Mouse (Mus musculus) macrophage (primary cell): ENCODE measurements around the gene Eef1akmt2. TPM values are rescaled to one million over a fixed set of nuclear protein-coding genes. Genes with fewer than 3 reads are reported as not detected.

Source experiments
- H3K27ac ChIP-seq: fragments of 350-480 bp; formaldehyde crosslinking; 2 replicates; pipeline ENCODE4 v1.9.0; 2021
- H3K36me3 ChIP-seq: fragments of 350-480 bp; formaldehyde crosslinking; 2 replicates; pipeline ENCODE4 v1.9.0; 2021; ENCODE audit errors: inconsistent target
- H3K4me3 ChIP-seq: fragments of 350-480 bp; formaldehyde crosslinking; 2 replicates; pipeline ENCODE4 v1.9.0; 2021; ENCODE audit errors: inconsistent target
- H3K79me2 ChIP-seq: fragments of 350-480 bp; formaldehyde crosslinking; 2 replicates; pipeline ENCODE4 v1.9.0; 2021; ENCODE audit errors: inconsistent target
- WGBS: methylation state at CpG from one replicate; pipeline ENCODE4 v1.1.7; 2026; ENCODE audit warnings: inconsistent platforms; ENCODE audit not compliant: missing documents; 5-methylcytosine and 5-hydroxymethylcytosine counted together
- polyA plus RNA-seq: library from polyadenylated mRNA; stranded (reverse); fragments of 250-400 nt; gene quantifications from 3 replicates; pipeline ENCODE4 v1.2.4, GENCODE M21; 2018; ENCODE audit warnings: inconsistent platforms

Gene Eef1akmt2
- polyA plus RNA-seq, 1 experiment from 2014 or later, result 17.1 TPM

DNA sequence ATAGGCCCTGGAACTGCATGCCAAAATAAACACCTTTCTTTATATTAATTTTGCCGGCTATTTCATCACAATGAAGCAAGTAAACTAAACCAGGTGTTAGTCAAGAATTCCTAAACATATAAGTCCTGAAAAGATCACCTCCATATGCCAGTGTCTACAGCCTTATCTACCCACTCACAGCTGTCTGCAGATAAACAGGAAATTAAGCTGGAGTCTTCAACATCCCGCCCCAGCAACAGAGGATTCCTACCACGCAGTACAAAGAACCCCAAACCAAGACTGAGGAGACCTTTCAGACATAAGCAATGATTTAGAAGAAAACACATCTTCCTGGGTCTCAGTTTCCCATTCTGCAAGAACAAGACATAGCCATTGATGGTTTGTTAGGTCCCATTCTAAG, 35.6 kb upstream of the Eef1akmt2 start:
- H3K36me3 ChIP-seq, result peaks cover 20% of the 10 kb centered on the region
- 57% methylated on average over 3 of the region's 3 CpGs for WGBS
- H3K79me2 ChIP-seq, result no peaks in the 10 kb centered on the region
- H3K4me3 ChIP-seq, result no peak overlapping the region
- H3K27ac ChIP-seq, result no peak overlapping the region

DNA sequence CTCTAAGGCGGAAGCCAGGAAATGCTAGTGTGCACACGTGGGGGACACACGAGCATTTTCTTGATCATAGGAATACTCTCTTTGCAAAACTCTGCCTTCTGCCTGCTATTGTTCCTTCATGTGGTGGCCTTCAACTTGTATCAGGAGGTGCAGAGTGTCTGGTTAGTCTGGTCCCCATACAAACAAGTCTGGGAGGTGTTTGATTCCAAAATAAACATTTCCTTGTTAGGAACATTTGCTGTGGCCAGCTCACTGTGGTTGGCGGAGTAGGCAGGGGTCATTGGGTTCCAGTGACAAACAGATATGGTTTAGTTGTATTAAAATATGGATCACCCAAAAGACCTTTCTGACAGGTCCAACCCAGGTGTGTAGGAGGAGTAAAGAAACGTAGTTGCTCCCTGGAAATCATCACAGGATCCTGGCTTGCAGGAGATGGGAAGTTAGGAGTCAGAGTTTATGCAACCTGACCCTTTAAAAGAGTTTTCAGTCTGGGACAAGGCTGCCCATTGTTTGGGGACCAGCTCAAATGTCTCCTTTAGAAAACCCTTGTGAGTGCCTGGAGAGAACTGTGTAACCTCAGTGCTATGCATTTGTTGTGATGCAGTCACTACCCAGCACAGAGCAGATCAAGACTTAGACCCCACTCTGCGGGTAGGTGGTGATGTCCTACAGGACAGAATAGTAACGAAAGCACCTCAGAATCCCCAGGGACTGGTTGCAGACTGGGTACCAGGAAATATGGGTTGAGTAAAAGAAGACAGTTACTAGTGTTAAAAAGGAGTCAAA, 34.7 kb upstream of the Eef1akmt2 start:
- Histone ChIP-seq H3K4me3 (no peak overlapping the region), H3K27ac (no peak overlapping the region), H3K36me3 (peaks cover 28% of the 10 kb centered on the region), H3K79me2 (no peaks in the 10 kb centered on the region)
- WGBS, result 89% methylated on average over 7 of the region's 7 CpGs

DNA sequence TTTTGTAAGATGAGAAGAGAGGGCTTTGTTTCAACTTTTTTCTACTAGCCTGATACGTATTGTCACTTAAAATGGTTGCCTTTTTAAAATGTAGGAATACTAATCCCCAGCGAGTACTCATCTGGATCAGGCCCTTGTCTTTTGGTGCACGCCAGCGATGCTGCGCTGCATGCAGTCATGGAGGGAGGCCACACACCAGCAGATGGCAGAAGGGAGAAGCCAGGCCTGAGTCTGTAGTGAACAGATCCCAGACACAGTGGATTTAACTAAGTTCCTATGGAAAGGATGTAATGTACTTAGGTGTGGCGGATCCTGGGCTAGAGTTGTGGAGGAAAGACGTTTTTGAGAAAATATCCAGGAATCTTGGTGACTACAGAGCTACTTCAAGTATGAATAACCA, 31.6 kb upstream of the Eef1akmt2 start:
- H3K36me3 ChIP-seq, result peaks cover 60% of the 10 kb centered on the region

DNA sequence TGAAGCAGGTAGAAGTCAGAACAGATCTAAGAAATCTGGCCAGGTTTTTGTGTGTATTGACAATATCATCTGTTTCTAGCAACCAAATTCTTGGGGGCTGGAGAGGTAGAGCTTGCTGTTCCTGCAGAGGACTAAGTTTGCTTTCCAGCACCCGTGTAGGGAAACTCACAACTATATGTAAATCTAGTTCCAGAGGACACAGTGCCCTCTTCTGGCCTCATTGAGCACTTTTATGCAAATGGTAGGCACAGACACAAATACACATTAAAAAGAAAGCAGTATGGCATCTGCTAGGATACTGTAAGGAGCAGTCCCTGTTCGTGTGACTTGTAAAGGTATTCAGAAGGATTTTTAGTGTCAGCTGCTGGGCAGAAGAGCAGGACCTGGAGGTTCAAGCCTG, 29.9 kb upstream of the Eef1akmt2 start:
- no peaks in the 10 kb centered on the region for H3K79me2 ChIP-seq
- no peak overlapping the region for H3K4me3 ChIP-seq
- peaks cover 77% of the 10 kb centered on the region for H3K36me3 ChIP-seq
- no peak overlapping the region for H3K27ac ChIP-seq
- 69% methylated on average over 2 of the region's 2 CpGs for WGBS

More for the DNA sequence above, 31.6 kb upstream of the Eef1akmt2 start:
- 100% methylated on average over 6 of the region's 7 CpGs for WGBS
- Histone ChIP-seq H3K79me2 (no peaks in the 10 kb centered on the region), H3K4me3 (no peak overlapping the region), H3K27ac (no peak overlapping the region)

DNA sequence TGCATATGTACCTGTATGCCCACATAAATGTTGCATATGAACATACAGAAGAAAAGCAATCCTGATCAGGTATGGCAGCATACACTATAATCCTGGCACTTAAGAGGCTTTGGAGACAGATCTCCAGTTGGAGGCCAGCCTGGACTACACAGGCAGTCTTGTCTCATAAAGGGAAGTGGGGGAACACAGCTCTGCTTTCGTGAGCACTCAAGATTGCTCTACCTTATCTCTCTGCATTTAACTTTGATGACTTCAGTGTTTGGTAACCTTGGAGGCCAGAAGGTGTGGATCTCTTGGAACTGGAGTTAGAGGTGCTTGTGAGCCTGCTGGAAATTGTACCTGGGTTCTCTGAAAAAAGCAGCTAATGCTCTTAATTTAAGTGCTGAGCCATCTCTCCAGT, 27.8 kb upstream of the Eef1akmt2 start:
- no peak overlapping the region for H3K27ac ChIP-seq
- 92% methylated on average over 1 of the region's 1 CpGs for WGBS
- no peak overlapping the region for H3K4me3 ChIP-seq
- no peaks in the 10 kb centered on the region for H3K79me2 ChIP-seq
- H3K36me3 ChIP-seq, result peaks cover 97% of the 10 kb centered on the region

DNA sequence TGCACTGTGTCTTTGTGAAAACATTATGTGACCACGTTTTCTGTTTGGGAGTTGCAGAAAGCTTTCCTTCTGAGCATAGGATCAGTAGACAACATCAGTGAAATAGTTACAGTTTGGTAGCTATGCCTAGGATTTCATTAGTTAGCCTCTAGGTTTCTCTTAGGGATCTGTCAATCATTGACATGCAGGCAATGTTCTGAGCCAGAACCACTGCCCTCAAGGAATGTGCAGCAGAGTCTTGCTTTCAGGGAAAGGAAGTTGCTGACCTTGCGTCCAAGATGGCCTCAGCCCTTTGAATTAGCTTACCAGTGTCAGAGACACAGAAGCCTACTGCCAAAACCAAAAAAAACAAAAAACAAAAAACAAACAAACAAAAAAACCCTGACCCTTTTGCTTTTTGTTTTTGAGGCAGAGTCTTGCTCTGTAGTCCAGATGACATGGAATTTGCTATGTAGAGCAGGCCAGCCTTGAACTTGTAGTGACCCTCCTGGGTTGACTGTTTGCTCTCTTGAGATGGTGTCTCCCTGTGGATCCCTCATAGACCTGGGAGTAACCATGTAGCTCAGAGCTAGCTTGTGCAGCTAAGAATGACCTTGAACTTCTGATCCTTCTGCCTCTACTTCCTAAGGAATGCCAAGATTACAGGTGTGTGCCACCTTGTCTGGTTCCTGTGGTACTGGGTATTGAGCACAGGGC, 23.1 kb upstream of the Eef1akmt2 start:
- no peak overlapping the region for H3K27ac ChIP-seq
- no peak overlapping the region for H3K4me3 ChIP-seq
- H3K79me2 ChIP-seq, result peaks cover 12% of the 10 kb centered on the region; the same call in 1 of the 2 replicates
- WGBS, result 100% methylated on average over 2 of the region's 2 CpGs
- peaks cover 86% of the 10 kb centered on the region for H3K36me3 ChIP-seq

DNA sequence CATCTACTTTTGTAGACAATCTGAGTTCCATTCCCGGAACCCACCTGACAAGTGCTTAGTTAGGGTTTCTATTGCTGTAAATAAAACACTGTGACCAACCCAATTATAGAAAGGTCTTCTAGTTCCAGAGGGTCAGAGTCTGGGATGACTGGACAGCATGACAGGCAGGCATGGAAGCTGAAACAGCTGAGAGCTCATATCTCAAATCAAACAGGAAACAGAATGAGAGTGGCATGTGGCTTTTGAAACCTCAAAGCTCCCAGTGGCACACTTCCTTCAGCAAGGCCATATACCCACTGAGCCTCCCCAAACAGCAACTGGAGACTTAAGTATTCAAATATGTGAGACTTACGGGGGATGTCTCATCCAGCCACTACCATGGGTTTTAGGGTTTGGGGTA, 20.6 kb upstream of the Eef1akmt2 start:
- peaks cover 37% of the 10 kb centered on the region for H3K79me2 ChIP-seq
- no peak overlapping the region for H3K4me3 ChIP-seq
- no peak overlapping the region for H3K27ac ChIP-seq
- WGBS, result 40% methylated on average over 2 of the region's 2 CpGs
- H3K36me3 ChIP-seq, result peaks cover 86% of the 10 kb centered on the region

DNA sequence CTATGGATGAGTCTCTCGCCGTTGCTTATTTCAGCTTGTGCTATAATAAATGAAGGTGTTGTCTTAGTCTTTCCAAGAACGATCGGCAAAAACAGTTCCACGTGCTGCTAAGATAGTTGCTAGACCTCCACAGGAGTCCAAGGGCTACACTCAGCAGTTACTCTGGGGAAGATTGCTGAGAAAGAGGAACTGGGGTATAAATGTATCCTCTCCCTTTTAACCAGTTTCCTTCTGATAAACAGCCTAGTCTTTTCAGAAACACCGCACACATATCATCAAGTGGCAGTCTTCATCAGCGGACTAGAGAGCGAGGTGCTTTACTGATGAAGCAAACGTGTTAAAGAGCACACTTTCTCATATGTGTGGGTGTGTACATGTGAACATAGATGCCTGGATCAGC, 13.8 kb upstream of the Eef1akmt2 start:
- peaks cover 100% of the 10 kb centered on the region for H3K79me2 ChIP-seq
- no peak overlapping the region for H3K27ac ChIP-seq
- peaks cover 43% of the 10 kb centered on the region for H3K36me3 ChIP-seq
- 26% methylated on average over 9 of the region's 9 CpGs for WGBS
- H3K4me3 ChIP-seq, result no peak overlapping the region

DNA sequence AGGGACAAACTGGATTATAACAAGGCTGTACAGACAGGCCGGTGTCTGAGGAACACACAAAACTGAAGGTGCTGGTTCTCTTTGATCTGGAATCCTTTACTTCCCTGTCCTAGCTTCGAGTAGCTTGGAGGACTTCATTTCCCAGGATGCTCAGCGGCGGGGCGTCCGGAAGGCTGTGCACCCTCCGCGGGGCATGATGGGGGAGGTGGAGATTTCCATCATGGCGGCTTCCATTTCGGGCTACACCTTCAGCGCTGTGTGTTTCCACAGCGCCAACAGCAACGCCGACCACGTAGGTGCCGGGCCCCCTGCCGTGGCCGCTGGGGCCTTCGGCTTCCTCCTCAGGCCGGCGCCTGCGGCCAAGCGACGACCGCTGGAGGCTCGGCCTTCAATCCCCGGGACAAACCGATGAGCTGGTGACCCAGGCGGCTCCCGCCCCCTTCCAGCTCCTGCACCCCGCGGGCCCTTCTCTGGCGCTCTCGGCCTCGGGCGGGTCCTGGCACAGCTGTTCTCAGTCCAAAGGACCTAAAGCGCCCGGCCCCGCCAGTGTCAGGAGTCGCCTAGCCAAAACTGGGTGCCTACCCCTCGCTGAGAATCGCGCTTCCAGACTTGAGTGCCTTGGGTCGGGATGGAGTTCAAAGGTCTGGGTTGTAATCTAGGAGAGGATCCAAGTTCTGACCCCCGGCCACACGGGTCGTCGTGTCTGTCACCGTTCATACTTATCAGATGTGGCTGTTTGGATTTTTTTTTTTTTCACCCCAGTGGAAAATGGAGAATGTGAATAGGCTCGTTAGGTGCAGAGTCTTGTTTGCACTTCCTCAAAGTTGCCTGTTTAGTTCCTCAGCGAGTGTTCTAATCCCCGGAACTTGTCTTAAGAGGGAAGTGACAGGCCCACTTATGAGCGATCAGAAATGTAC, 6.8 kb upstream of the Eef1akmt2 start, which contains the start of gene Abraxas2:
Gene Abraxas2 (plus strand): TSS at position 184 of the 917 bp plus-strand sequence.
- peaks cover 46% of the 10 kb centered on the region for H3K79me2 ChIP-seq
- H3K27ac ChIP-seq, result peak within 1 kb of the TSS; percentile 83
- H3K4me3 ChIP-seq, result peak within 1 kb of the TSS; percentile 74
- H3K36me3 ChIP-seq, result no peaks in the 10 kb centered on the region
- under 1% methylated on average over 53 of the region's 53 CpGs for WGBS

DNA sequence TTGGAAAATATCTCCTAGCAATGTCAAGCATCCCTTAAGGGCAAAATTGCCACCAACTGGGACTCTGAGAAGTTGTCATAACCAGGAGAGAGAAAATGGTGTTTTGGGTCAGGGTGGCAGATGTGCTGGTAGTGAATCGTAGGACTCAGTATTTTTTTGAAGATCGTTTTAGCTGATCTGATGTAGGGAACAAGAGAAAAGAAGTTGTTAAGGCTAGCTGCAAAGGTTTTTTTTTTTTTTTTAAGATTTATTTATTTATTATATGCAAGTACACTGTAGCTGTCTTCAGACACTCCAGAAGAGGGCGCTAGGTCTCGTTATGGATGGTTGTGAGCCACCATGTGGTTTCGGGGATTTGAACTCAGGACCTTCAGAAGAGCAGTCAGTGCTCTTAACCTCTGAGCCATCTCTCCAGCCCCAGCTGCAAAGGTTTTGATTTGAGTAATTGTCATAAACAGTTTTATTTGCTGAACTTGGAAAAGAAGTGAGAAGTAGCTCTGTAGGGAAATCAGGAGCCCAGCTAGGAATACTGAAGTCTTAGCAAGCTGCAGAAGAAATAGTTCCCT, 5.7 kb upstream of the Eef1akmt2 start:
- Histone ChIP-seq H3K36me3 (no peaks in the 10 kb centered on the region), H3K79me2 (peaks cover 34% of the 10 kb centered on the region), H3K27ac (peak overlapping the region; percentile 83; the same call in 1 of the 2 replicates), H3K4me3 (no peak overlapping the region)
- 55% methylated on average over 5 of the region's 5 CpGs for WGBS

DNA sequence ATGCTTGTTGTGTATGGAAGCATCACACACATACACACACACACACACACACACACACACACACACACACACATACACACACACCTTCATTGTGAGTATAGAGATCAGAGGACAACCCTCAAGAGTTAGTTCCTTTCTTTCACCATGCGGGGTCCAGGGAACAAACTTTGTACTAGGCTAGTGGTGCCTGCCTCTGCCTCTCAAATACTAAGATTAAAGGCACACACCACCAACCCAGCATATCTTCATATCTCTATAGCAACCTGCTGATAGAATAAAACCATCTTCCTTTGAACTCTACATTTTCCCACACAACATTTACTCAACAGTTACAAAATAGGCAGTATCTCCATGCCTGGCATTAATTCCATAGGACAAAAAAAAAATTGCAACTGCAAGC, 3.6 kb upstream of the Eef1akmt2 start:
- Histone ChIP-seq H3K4me3 (no peak overlapping the region), H3K79me2 (peaks cover 23% of the 10 kb centered on the region), H3K36me3 (no peaks in the 10 kb centered on the region), H3K27ac (no peak overlapping the region)
- no CpG with 5 or more reads among the region's 1 CpGs for whole genome bisulfite sequencing

DNA sequence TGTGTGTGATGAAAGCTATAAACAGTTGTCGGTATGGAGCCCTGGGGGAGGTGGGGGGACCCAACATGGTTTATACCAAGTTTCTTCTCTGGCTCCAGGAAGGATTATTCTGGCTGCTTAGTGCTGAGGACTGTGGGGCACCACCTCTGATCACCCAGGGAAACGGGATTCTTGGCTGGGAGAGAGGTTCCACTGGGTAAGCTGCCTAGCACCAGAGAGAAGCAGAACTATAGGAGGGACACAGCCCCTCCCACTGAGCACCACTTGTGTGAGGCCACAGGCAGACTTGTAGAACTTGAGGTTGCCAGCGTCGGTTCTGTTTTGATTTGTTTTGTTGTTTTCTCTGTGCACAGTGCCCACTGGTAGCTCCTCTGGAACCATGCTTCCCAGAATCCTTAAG, 1.5 kb upstream of the Eef1akmt2 start:
- WGBS, result 76% methylated on average over 4 of the region's 4 CpGs
- no peak overlapping the region for H3K4me3 ChIP-seq

DNA sequence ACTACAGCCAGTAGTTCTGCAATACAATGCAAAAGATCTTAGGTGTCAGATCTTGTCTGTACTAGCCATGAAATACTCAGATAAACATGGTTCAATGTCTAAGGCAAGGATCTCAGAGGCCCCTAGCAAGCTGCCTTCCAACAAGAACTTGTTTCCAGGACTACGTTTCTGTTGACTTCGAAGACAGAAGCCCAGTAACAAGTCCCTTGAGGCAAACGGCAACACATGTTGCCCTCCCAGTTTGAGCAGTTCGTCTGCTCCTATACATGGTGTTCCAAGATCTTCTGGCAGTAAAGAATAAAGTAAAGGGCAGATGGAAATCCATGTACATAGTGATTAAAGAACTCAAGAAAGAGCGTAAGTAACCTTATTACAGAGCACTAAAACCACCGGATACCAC, 888 bp upstream of the Eef1akmt2 start:
- peaks cover 8% of the 10 kb centered on the region; the same call in 1 of the 2 replicates for H3K36me3 ChIP-seq
- H3K27ac ChIP-seq, result no peak overlapping the region
- H3K4me3 ChIP-seq, result no peak overlapping the region
- 94% methylated on average over 6 of the region's 6 CpGs for WGBS
- peaks cover 13% of the 10 kb centered on the region; the same call in 1 of the 2 replicates for H3K79me2 ChIP-seq

More for the DNA sequence above, 1.5 kb upstream of the Eef1akmt2 start:
- no peak overlapping the region for H3K27ac ChIP-seq
- peaks cover 13% of the 10 kb centered on the region; the same call in 1 of the 2 replicates for H3K79me2 ChIP-seq
- H3K36me3 ChIP-seq, result peaks cover 6% of the 10 kb centered on the region; the same call in 1 of the 2 replicates

DNA sequence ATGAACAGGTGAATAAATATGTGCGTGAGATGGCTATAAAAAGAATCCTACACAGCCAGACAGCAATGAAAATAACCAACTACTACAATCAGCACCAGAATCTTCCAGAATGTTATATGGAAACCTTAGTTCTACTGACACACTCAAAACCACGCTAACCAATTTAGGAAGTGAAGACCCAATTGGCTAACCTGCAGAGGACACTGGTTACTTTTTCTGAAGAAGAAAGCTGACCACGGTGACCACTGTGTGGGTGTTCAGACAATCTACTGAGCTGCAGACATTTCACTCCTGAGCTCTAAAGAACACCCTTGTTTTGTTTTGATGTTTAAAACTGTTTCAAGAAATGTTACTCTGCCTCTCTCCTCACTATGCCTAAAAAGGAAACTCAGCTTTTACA, 9.3 kb downstream of the Eef1akmt2 start:
- Histone ChIP-seq H3K79me2 (no peaks in the 10 kb centered on the region), H3K36me3 (no peaks in the 10 kb centered on the region), H3K27ac (no peak overlapping the region), H3K4me3 (no peak overlapping the region)
- WGBS, result 64% methylated on average over 3 of the region's 3 CpGs
